Mouse (Mus musculus): ENCODE results near the gene Map3k9.
A peak's percentile ranks its signal among the peaks of the same experiment; 100 is the strongest.

Map3k9 gene

GRCm38 (mm10) chr12:81783301-81783700, 2.3 kb upstream of the Map3k9 start:
- no peak for DNase-seq (ENCODE audit: low read depth)

GRCm38 (mm10) chr12:81782606-81783005, 1.6 kb upstream of the Map3k9 start:
- DNase-seq (ENCODE audit: low read depth), result no peak

GRCm38 (mm10) chr12:81780271-81781093, 493 bp downstream of the Map3k9 start:
- DNase-seq (ENCODE audit: low read depth), result no peak

- peak; percentile 68 for DNase-seq (ENCODE audit: low read depth)
These were observed 1.1 kb downstream of the Map3k9 start for GRCm38 (mm10) chr12:81779831-81780230.

GRCm38 (mm10) chr12:81776191-81776590, 4.8 kb downstream of the Map3k9 start:
- no peak for DNase-seq (ENCODE audit: low read depth)

- DNase-seq (ENCODE audit: low read depth), result no peak
These were observed 5.3 kb downstream of the Map3k9 start for GRCm38 (mm10) chr12:81775641-81776040.

- DNase-seq (ENCODE audit: low read depth), result no peak
These were observed 6.8 kb downstream of the Map3k9 start for GRCm38 (mm10) chr12:81774186-81774585.

GRCm38 (mm10) chr12:81769458-81769857, 11.5 kb downstream of the Map3k9 start:
- DNase-seq (ENCODE audit: low read depth), result no peak

GRCm38 (mm10) chr12:81765386-81765785, 15.6 kb downstream of the Map3k9 start:
- no peak for DNase-seq (ENCODE audit: low read depth)

- no peak for DNase-seq (ENCODE audit: low read depth)
These were observed 16.6 kb downstream of the Map3k9 start for GRCm38 (mm10) chr12:81764370-81764769.

- DNase-seq (ENCODE audit: low read depth), result no peak
These were observed 26.3 kb downstream of the Map3k9 start for GRCm38 (mm10) chr12:81754651-81755050.

GRCm38 (mm10) chr12:81751116-81751515, 29.9 kb downstream of the Map3k9 start:
- DNase-seq (ENCODE audit: low read depth), result peak; percentile 28

GRCm38 (mm10) chr12:81748918-81749317, 32.1 kb downstream of the Map3k9 start:
- DNase-seq (ENCODE audit: low read depth), result no peak

- DNase-seq (ENCODE audit: low read depth), result no peak
These were observed 32.9 kb downstream of the Map3k9 start for GRCm38 (mm10) chr12:81748021-81748576.

- DNase-seq (ENCODE audit: low read depth), result no peak
These were observed 34.5 kb downstream of the Map3k9 start for GRCm38 (mm10) chr12:81746400-81747024.

GRCm38 (mm10) chr12:81735246-81736070, 45.5 kb downstream of the Map3k9 start:
- DNase-seq (ENCODE audit: low read depth), result no peak

GRCm38 (mm10) chr12:81726246-81726822, 54.6 kb downstream of the Map3k9 start:
- DNase-seq (ENCODE audit: low read depth), result no peak

- DNase-seq (ENCODE audit: low read depth), result no peak
These were observed 56.2 kb downstream of the Map3k9 start for GRCm38 (mm10) chr12:81724776-81725175.

- DNase-seq (ENCODE audit: low read depth), result no peak
These were observed 57.6 kb downstream of the Map3k9 start for GRCm38 (mm10) chr12:81723375-81723774.

GRCm38 (mm10) chr12:81719715-81720114, 61.3 kb downstream of the Map3k9 start:
- DNase-seq (ENCODE audit: low read depth), result no peak

GRCm38 (mm10) chr12:81719161-81719560, 61.8 kb downstream of the Map3k9 start:
- DNase-seq (ENCODE audit: low read depth), result no peak

- DNase-seq (ENCODE audit: low read depth), result no peak
These were observed 68.4 kb downstream of the Map3k9 start for GRCm38 (mm10) chr12:81712618-81713017.

Data from induced T-regulatory cell, adult 2 months (primary cell).